Mouse (Mus musculus): Measurements from ENCODE around the gene Taar8c. TPM values are rescaled to one million over a fixed set of nuclear protein-coding genes. Genes with fewer than 3 reads are reported as not detected.

Taar8c gene
- polyA plus RNA-seq, 1 experiment from 2014 or later: not detected

Other genes starting within 250 kb of the Taar8c start
- gene Vnn1, start 207.2 kb downstream of the Taar8c start, polyA plus RNA-seq (2015; fragmentation: Nextera tagmentation; extraction: Ambion mirVana): 0.14 TPM in 1 of 2 replicates, not detected in the other
- not detected in 2 replicates for gene Taar1, start 181.6 kb downstream of the Taar8c start, polyA plus RNA-seq (2015; fragmentation: Nextera tagmentation; extraction: Ambion mirVana)
- not detected in 2 replicates for gene Taar2, start 163.3 kb downstream of the Taar8c start, polyA plus RNA-seq (2015; fragmentation: Nextera tagmentation; extraction: Ambion mirVana)
- not detected in 2 replicates for gene Taar3, start 152.4 kb downstream of the Taar8c start, polyA plus RNA-seq (2015; fragmentation: Nextera tagmentation; extraction: Ambion mirVana)
- gene Taar4, start 141.4 kb downstream of the Taar8c start, polyA plus RNA-seq (2015; fragmentation: Nextera tagmentation; extraction: Ambion mirVana): not detected in 2 replicates
- not detected in 2 replicates for gene Taar5, start 131.2 kb downstream of the Taar8c start, polyA plus RNA-seq (2015; fragmentation: Nextera tagmentation; extraction: Ambion mirVana)
- not detected in 2 replicates for gene Taar6, start 116.3 kb downstream of the Taar8c start, polyA plus RNA-seq (2015; fragmentation: Nextera tagmentation; extraction: Ambion mirVana)
- gene Taar7a, start 108.4 kb downstream of the Taar8c start, polyA plus RNA-seq (2015; fragmentation: Nextera tagmentation; extraction: Ambion mirVana): not detected in 2 replicates
- not detected in 2 replicates for gene Taar7b, start 102.0 kb downstream of the Taar8c start, polyA plus RNA-seq (2015; fragmentation: Nextera tagmentation; extraction: Ambion mirVana)
- not detected in 2 replicates for gene Taar7d, start 74.7 kb downstream of the Taar8c start, polyA plus RNA-seq (2015; fragmentation: Nextera tagmentation; extraction: Ambion mirVana)
- not detected in 2 replicates for gene Taar7e, start 64.3 kb downstream of the Taar8c start, polyA plus RNA-seq (2015; fragmentation: Nextera tagmentation; extraction: Ambion mirVana)
- gene Taar7f, start 52.4 kb downstream of the Taar8c start, polyA plus RNA-seq (2015; fragmentation: Nextera tagmentation; extraction: Ambion mirVana): not detected in 2 replicates
- gene Taar8a, start 25.4 kb downstream of the Taar8c start, polyA plus RNA-seq (2015; fragmentation: Nextera tagmentation; extraction: Ambion mirVana): not detected in 2 replicates
- gene Taar8b, start 9.6 kb downstream of the Taar8c start, polyA plus RNA-seq (2015; fragmentation: Nextera tagmentation; extraction: Ambion mirVana): not detected in 2 replicates
- gene Taar9, start 7.6 kb upstream of the Taar8c start, polyA plus RNA-seq (2015; fragmentation: Nextera tagmentation; extraction: Ambion mirVana): not detected in 2 replicates
- 179 TPM in 2 replicates for gene Stx7, start 47.4 kb upstream of the Taar8c start, polyA plus RNA-seq (2015; fragmentation: Nextera tagmentation; extraction: Ambion mirVana)
- 0.88 and 1.4 TPM in 2 replicates for gene Moxd1, start 121.6 kb upstream of the Taar8c start, polyA plus RNA-seq (2015; fragmentation: Nextera tagmentation; extraction: Ambion mirVana)